In genomic region chr2:93277486-93277885, GRCm38 (mm10) we compare ENCODE assay signal across 8 mouse cellular contexts. TPM values are rescaled to one million over a fixed set of nuclear protein-coding genes. Genes with fewer than 3 reads are reported as not detected.
DNase-seq lines count a peak whose midpoint lies in the region; ATAC-seq lines count a peak whose summit lies in the region.

No protein-coding gene starts in this region.

- no peaks in the 10 kb centered on the region for H3K9me3 ChIP-seq in midbrain, embryonic 13.5 days

- intact Hi-C loops in gastrocnemius, postnatal 14 days (cut with DNase I; ENCODE audit: low total_unique reads): loop anchor here (10.0 kb wide), 1 partner anchor 53 kb away; no protein-coding TSS in a partner anchor
- intact Hi-C loops in heart, postnatal 10 days (cut with DNase I): loop anchor here (2.0 to 5.0 kb wide), 2 partner anchors 50 to 55 kb away; no protein-coding TSS in a partner anchor

- H3K9ac ChIP-seq in midbrain, embryonic 13.5 days (replicated peaks): no peak overlapping the region

- no peak overlapping the region for H3K4me3 ChIP-seq in midbrain, embryonic 13.5 days (replicated peaks)

- H3K27me3 ChIP-seq in midbrain, embryonic 13.5 days: no peaks in the 10 kb centered on the region

- 37% methylated on average over 4 of the region's 4 CpGs for WGBS in midbrain, embryonic 13.5 days

- no peak for ATAC-seq in midbrain, embryonic 13.5 days

- H3K4me2 ChIP-seq in midbrain, embryonic 13.5 days (replicated peaks): no peak overlapping the region

- peaks cover 81% of the 10 kb centered on the region for H3K4me1 ChIP-seq in midbrain, embryonic 13.5 days (replicated peaks)

- no peaks in the 10 kb centered on the region for H3K36me3 ChIP-seq in midbrain, embryonic 13.5 days

- H3K27ac ChIP-seq in midbrain, embryonic 13.5 days: peak overlapping the region; percentile 87

- DNase-seq in gastrocnemius, postnatal 14 days: peak; percentile 32
- no peak for DNase-seq in gastrocnemius, adult 18-20 months (ENCODE audit: low spot score)
- peak; percentile 65 for DNase-seq in embryo, embryonic 10.5 days (ENCODE audit: low spot score)
- peak; percentile 58 to 63 for DNase-seq in heart, postnatal 10 days
- no peak for DNase-seq in layer of hippocampus, postnatal 10 days (ENCODE audit: low spot score in 2 of 2)
- no peak for DNase-seq in right cerebral cortex, postnatal 36 days (ENCODE audit: low spot score in 2 of 2)
- no peak for DNase-seq in thymus, postnatal 14 days

RNA-seq across cellular contexts. Expression of gene Tspan18, which starts 56.8 kb away (rescaled TPM):
- 10 to 100 TPM in 1 of 2 experiments, 1 to 10 TPM in 1; 9.7 to 11.4 TPM for total RNA-seq in gastrocnemius, postnatal 14 days (2021)
- total RNA-seq in gastrocnemius, adult 18-20 months (2021): 1 to 10 TPM; 1.1 to 1.6 TPM
- total RNA-seq in heart, postnatal 10 days (2021): 10 to 100 TPM; 54.1 to 63.4 TPM
- 24.9 and 31.2 TPM in 2 replicates for polyA plus RNA-seq in midbrain, embryonic 13.5 days (2015; fragmentation: Nextera tagmentation; extraction: Ambion mirVana)
- total RNA-seq in layer of hippocampus, postnatal 10 days (2021): 10 to 100 TPM; 53.3 to 55.7 TPM

Comparison
In these comparisons a context has a peak if more than half of its experiments do, and no peak if none do; other contexts are left out.
1. DNase-seq: peak in gastrocnemius, postnatal 14 days (single experiment), embryo, embryonic 10.5 days (single experiment) and heart, postnatal 10 days (2 of 2); none in gastrocnemius, adult 18-20 months (single experiment), layer of hippocampus, postnatal 10 days (0 of 2), right cerebral cortex, postnatal 36 days (0 of 2) and thymus, postnatal 14 days (single experiment).
2. RNA of gene Tspan18, which starts 56.8 kb away (total RNA-seq): 54.1 to 63.4 TPM in heart, postnatal 10 days and 53.3 to 55.7 TPM in layer of hippocampus, postnatal 10 days; 9.7 to 11.4 TPM in gastrocnemius, postnatal 14 days and 1.1 to 1.6 TPM in gastrocnemius, adult 18-20 months; every median in the first group is over 4 times any median in the second.